Mouse (Mus musculus) hindbrain, postnatal 0 days (tissue): ENCODE data around the gene Thap8. TPM values are rescaled to one million over a fixed set of nuclear protein-coding genes. Genes with fewer than 3 reads are reported as not detected.

Experiments used
- ATAC-seq: fragments of 200-750 bp; cut with Nextera tagmentation; 2 replicates; pipeline ENCODE4 v1.8.0; 2017; ENCODE audit warnings: mild to moderate bottlenecking, moderate TSS enrichment, moderate library complexity
- DNase-seq: peaks from one replicate; pipeline ENCODE4 v3.0.0-alpha.2; 2015; ENCODE audit warnings: low spot score
- H3K27ac ChIP-seq: fragments of 300-500 bp; sonication (generic); 2 replicates; pipeline ENCODE4 v1.5.1; 2014; ENCODE audit warnings: mild to moderate bottlenecking
- H3K27me3 ChIP-seq: fragments of 300-500 bp; sonication (generic); 2 replicates; pipeline ENCODE4 v1.6.1; 2014; ENCODE audit warnings: low read length, mixed read lengths; ENCODE audit not compliant: insufficient read depth
- H3K36me3 ChIP-seq: fragments of 300-500 bp; sonication (generic); 2 replicates; pipeline ENCODE4 v1.6.1; 2014; ENCODE audit warnings: low read length, mixed read lengths; ENCODE audit not compliant: insufficient read depth
- H3K4me1 ChIP-seq: fragments of 300-500 bp; sonication (generic); 2 replicates; pipeline ENCODE4 v1.6.1; 2014; ENCODE audit warnings: antibody characterized with exemption, low read length, mixed read lengths; ENCODE audit not compliant: insufficient read depth
- H3K4me2 ChIP-seq: fragments of 300-500 bp; sonication (generic); 2 replicates; pipeline ENCODE4 v1.6.1; 2014; ENCODE audit warnings: low read depth, mild to moderate bottlenecking, low read length, moderate library complexity, mixed read lengths
- H3K4me3 ChIP-seq: fragments of 300-500 bp; sonication (generic); 2 replicates; pipeline ENCODE4 v1.5.1; 2014; ENCODE audit warnings: low read length
- H3K9ac ChIP-seq: fragments of 300-500 bp; sonication (generic); replicated peaks from 2 replicates; pipeline ENCODE4 v1.6.1; 2014; ENCODE audit warnings: mild to moderate bottlenecking, low read length, moderate library complexity, mixed read lengths
- H3K9me3 ChIP-seq: fragments of 300-500 bp; sonication (generic); 2 replicates; pipeline ENCODE4 v1.6.1; 2016; ENCODE audit warnings: low read length, mixed read lengths
- CTCF ChIP-seq: IDR thresholded peaks from 2 replicates; pipeline ENCODE4 v1.5.1; 2016; ENCODE audit warnings: antibody characterized with exemption, control low read depth, low read depth
- WGBS: fragments of 180-500 bp; shearing (Covaris S2); extraction: QIAGEN DNeasy Blood & Tissue Kit; methylation state at CpG from one replicate; pipeline ENCODE4 v1.1.7; 2014; 5-methylcytosine and 5-hydroxymethylcytosine counted together
- polyA plus RNA-seq: library from polyadenylated mRNA; unstranded; fragments of >200 nt; fragmentation: Nextera tagmentation; extraction: Ambion mirVana; gene quantifications from 2 replicates; pipeline ENCODE4 v1.2.1, GENCODE M21; 2015
- total RNA-seq: library from RNA; depleted of rRNA; stranded (reverse); fragments of >200 nt; gene quantifications from 2 replicates; pipeline ENCODE4 v1.2.3, GENCODE M21; 2014

Gene Thap8
- total and polyA plus RNA-seq, 2 experiments from 2014 or later = 0.76 to 1.0 TPM

- ATAC-seq (no peak), DNase-seq (no peak)
- Histone ChIP-seq H3K27me3 (no peaks in the 10 kb centered on the region), H3K4me3 (no peak overlapping the region), H3K27ac (0 out of 2 replicates have a peak overlapping the region, but pooled peaks have one; percentile 38), H3K4me1 (peaks cover 12% of the 10 kb centered on the region), H3K9me3 (no peaks in the 10 kb centered on the region), H3K4me2 (peak overlapping the region; percentile 13; the same call in 1 of the 2 replicates), H3K36me3 (peaks cover 34% of the 10 kb centered on the region), H3K9ac (0 out of 2 replicates have a peak overlapping the region, but pooled peaks have one; percentile 24)
- TF ChIP-seq CTCF = no peak
- WGBS = 43% methylated on average over 13 of the region's 13 CpGs
These were observed 13.9 kb downstream of the Thap8 start for GRCm38 (mm10) chr7:30293795-30294194.

- H3K27ac ChIP-seq = peak overlapping the region; percentile 49; the same call in 1 of the 2 replicates
- H3K4me2 ChIP-seq = no peak overlapping the region
- H3K27me3 ChIP-seq = no peaks in the 10 kb centered on the region
- H3K9ac ChIP-seq = 0 out of 2 replicates have a peak overlapping the region, but pooled peaks have one; percentile 24
- H3K9me3 ChIP-seq = no peaks in the 10 kb centered on the region
- no peak overlapping the region for H3K4me3 ChIP-seq
- DNase-seq (no peak), ATAC-seq (no peak)
- WGBS = 88% methylated on average over 5 of the region's 5 CpGs
- H3K36me3 ChIP-seq = peaks cover 39% of the 10 kb centered on the region
- H3K4me1 ChIP-seq = peaks cover 12% of the 10 kb centered on the region
- TF ChIP-seq CTCF = 0 out of 2 replicates have a peak, but pooled peaks have one; percentile 2
These were observed 14.4 kb downstream of the Thap8 start for GRCm38 (mm10) chr7:30294296-30294695.

- Histone ChIP-seq H3K9ac (no peak overlapping the region), H3K4me2 (no peak overlapping the region), H3K27ac (peak overlapping the region; percentile 49), H3K27me3 (no peaks in the 10 kb centered on the region), H3K4me3 (no peak overlapping the region), H3K9me3 (no peaks in the 10 kb centered on the region), H3K4me1 (peaks cover 12% of the 10 kb centered on the region), H3K36me3 (peaks cover 46% of the 10 kb centered on the region)
- DNase-seq = peak; percentile 49
- TF ChIP-seq CTCF = no peak
- ATAC-seq = peak; percentile 27; the same call in 1 of the 2 replicates
- WGBS = 71% methylated on average over 10 of the region's 10 CpGs
These were observed 15.2 kb downstream of the Thap8 start for GRCm38 (mm10) chr7:30295103-30295502.

GRCm38 (mm10) chr7:30296816-30297215 is 16.9 kb downstream of the Thap8 start:
- H3K4me2 ChIP-seq = no peak overlapping the region
- WGBS = 95% methylated on average over 15 of the region's 15 CpGs
- no peaks in the 10 kb centered on the region for H3K27me3 ChIP-seq
- 0 out of 2 replicates have a peak, but pooled peaks cover 6% of the 10 kb centered on the region for H3K4me1 ChIP-seq
- H3K9ac ChIP-seq = no peak overlapping the region
- no peak for ATAC-seq
- no peak overlapping the region for H3K4me3 ChIP-seq
- H3K36me3 ChIP-seq = peaks cover 54% of the 10 kb centered on the region
- H3K27ac ChIP-seq = no peak overlapping the region
- no peaks in the 10 kb centered on the region for H3K9me3 ChIP-seq
- no peak for TF ChIP-seq CTCF
- no peak for DNase-seq

- WGBS = 86% methylated on average over 16 of the region's 16 CpGs
- H3K27ac ChIP-seq = no peak overlapping the region
- H3K36me3 ChIP-seq = peaks cover 58% of the 10 kb centered on the region
- no peak overlapping the region for H3K4me2 ChIP-seq
- H3K9ac ChIP-seq = no peak overlapping the region
- no peaks in the 10 kb centered on the region for H3K9me3 ChIP-seq
- ATAC-seq = no peak
- H3K27me3 ChIP-seq = no peaks in the 10 kb centered on the region
- no peak for DNase-seq
- no peak overlapping the region for H3K4me3 ChIP-seq
- 0 out of 2 replicates have a peak, but pooled peaks cover 6% of the 10 kb centered on the region for H3K4me1 ChIP-seq
- TF ChIP-seq CTCF = no peak
These were observed 17.4 kb downstream of the Thap8 start for GRCm38 (mm10) chr7:30297266-30297665.

- Histone ChIP-seq H3K27me3 (no peaks in the 10 kb centered on the region), H3K9me3 (no peaks in the 10 kb centered on the region), H3K9ac (no peak overlapping the region), H3K4me1 (no peaks in the 10 kb centered on the region), H3K4me3 (no peak overlapping the region), H3K4me2 (no peak overlapping the region), H3K36me3 (peaks cover 67% of the 10 kb centered on the region), H3K27ac (no peak overlapping the region)
- 54% methylated on average over 3 of the region's 3 CpGs for WGBS
- TF ChIP-seq CTCF = peak; percentile 76
- DNase-seq (peak; percentile 69), ATAC-seq (peak; percentile 21; the same call in 1 of the 2 replicates)
These were observed 21.0 kb downstream of the Thap8 start for GRCm38 (mm10) chr7:30300914-30301313.

GRCm38 (mm10) chr7:30306083-30306779 is 26.3 kb downstream of the Thap8 start:
- peak; percentile 60 for TF ChIP-seq CTCF
- peaks cover 6% of the 10 kb centered on the region; the same call in 1 of the 2 replicates for H3K4me1 ChIP-seq
- H3K4me3 ChIP-seq = no peak overlapping the region
- H3K36me3 ChIP-seq = peaks cover 43% of the 10 kb centered on the region
- no peak overlapping the region for H3K4me2 ChIP-seq
- H3K9ac ChIP-seq = no peak overlapping the region
- H3K9me3 ChIP-seq = no peaks in the 10 kb centered on the region
- peak overlapping the region; percentile 16; the same call in 1 of the 2 replicates for H3K27ac ChIP-seq
- no peaks in the 10 kb centered on the region for H3K27me3 ChIP-seq
- no peak for ATAC-seq
- 94% methylated on average over 16 of the region's 16 CpGs for WGBS
- peak; percentile 50 for DNase-seq
